Mouse (Mus musculus) large intestine, adult 2 months (tissue): ENCODE results near the gene Xcl1. TPM values are rescaled to one million over a fixed set of nuclear protein-coding genes. Genes with fewer than 3 reads are reported as not detected.

Source experiments
- DNase-seq: peaks from one replicate; pipeline ENCODE4 v3.0.0-alpha.2; 2012; ENCODE audit warnings: low read depth, low spot score
- WGBS: fragments of 180-500 bp; shearing (Covaris S2); methylation state at CpG from one replicate; pipeline ENCODE4 v1.1.7; 2018; 5-methylcytosine and 5-hydroxymethylcytosine counted together
- polyA plus RNA-seq: library from polyadenylated mRNA; depleted of rRNA; stranded (reverse); fragments of >200 nt; gene quantifications from 2 replicates; pipeline ENCODE4 v1.2.3, GENCODE M21; 2012; rRNA removed

The Xcl1 gene
- polyA plus RNA-seq, 1 experiment: 2.7 TPM

GRCm38 (mm10) chr1:164930006-164930405 is 5.3 kb downstream of the Xcl1 start:
- no peak for DNase-seq
- 82% methylated on average over 3 of the region's 3 CpGs for WGBS

- 77% methylated on average over 3 of the region's 3 CpGs for WGBS
- no peak for DNase-seq
Observed at GRCm38 (mm10) chr1:164926534-164927160, 8.7 kb downstream of the Xcl1 start.

GRCm38 (mm10) chr1:164905047-164905446 is 30.3 kb downstream of the Xcl1 start:
- WGBS: 55% methylated on average over 4 of the region's 4 CpGs
- no peak for DNase-seq

GRCm38 (mm10) chr1:164900696-164901095 is 34.6 kb downstream of the Xcl1 start:
- 89% methylated on average over 6 of the region's 6 CpGs for WGBS
- no peak for DNase-seq

GRCm38 (mm10) chr1:164900226-164900625 is 35.1 kb downstream of the Xcl1 start:
- DNase-seq: no peak
- WGBS: 32% methylated on average over 2 of the region's 2 CpGs

GRCm38 (mm10) chr1:164899506-164899905 is 35.8 kb downstream of the Xcl1 start:
- DNase-seq: peak; percentile 82
- 18% methylated on average over 7 of the region's 7 CpGs for WGBS

GRCm38 (mm10) chr1:164898846-164899351 is 36.4 kb downstream of the Xcl1 start:
- under 1% methylated on average over 22 of the region's 22 CpGs for WGBS
- peak; percentile 70 for DNase-seq

- 58% methylated on average over 5 of the region's 5 CpGs for WGBS
- DNase-seq: no peak
Observed at GRCm38 (mm10) chr1:164897163-164897817, 38.0 kb downstream of the Xcl1 start.

- 35% methylated on average over 16 of the region's 16 CpGs for WGBS
- no peak for DNase-seq
Observed at GRCm38 (mm10) chr1:164896211-164897145, 38.8 kb downstream of the Xcl1 start.

- WGBS: 47% methylated on average over 2 of the region's 2 CpGs
- DNase-seq: no peak
Observed at GRCm38 (mm10) chr1:164895806-164896205, 39.5 kb downstream of the Xcl1 start.

GRCm38 (mm10) chr1:164890366-164890765 is 45.0 kb downstream of the Xcl1 start:
- WGBS: 42% methylated on average over 4 of the region's 4 CpGs
- DNase-seq: no peak

- WGBS: 72% methylated on average over 6 of the region's 6 CpGs
- DNase-seq: no peak
Observed at GRCm38 (mm10) chr1:164888563-164888962, 46.8 kb downstream of the Xcl1 start.

- no peak for DNase-seq
- 73% methylated on average over 2 of the region's 2 CpGs for WGBS
Observed at GRCm38 (mm10) chr1:164887775-164888174, 47.6 kb downstream of the Xcl1 start.

- no peak for DNase-seq
- 59% methylated on average over 3 of the region's 3 CpGs for WGBS
Observed at GRCm38 (mm10) chr1:164881891-164882290, 53.4 kb downstream of the Xcl1 start.

Other genes with a start within 250 kb of the Xcl1 start
- 44.5 and 47.2 TPM in 2 replicates for gene Dpt, start 138.9 kb downstream of the Xcl1 start, polyA plus RNA-seq
- gene Tbx19, start 225.2 kb upstream of the Xcl1 start, polyA plus RNA-seq: 0.16 TPM in 1 of 2 replicates, not detected in the other